ENCODE assay signal across 21 mouse cellular contexts in the genomic region with DNA sequence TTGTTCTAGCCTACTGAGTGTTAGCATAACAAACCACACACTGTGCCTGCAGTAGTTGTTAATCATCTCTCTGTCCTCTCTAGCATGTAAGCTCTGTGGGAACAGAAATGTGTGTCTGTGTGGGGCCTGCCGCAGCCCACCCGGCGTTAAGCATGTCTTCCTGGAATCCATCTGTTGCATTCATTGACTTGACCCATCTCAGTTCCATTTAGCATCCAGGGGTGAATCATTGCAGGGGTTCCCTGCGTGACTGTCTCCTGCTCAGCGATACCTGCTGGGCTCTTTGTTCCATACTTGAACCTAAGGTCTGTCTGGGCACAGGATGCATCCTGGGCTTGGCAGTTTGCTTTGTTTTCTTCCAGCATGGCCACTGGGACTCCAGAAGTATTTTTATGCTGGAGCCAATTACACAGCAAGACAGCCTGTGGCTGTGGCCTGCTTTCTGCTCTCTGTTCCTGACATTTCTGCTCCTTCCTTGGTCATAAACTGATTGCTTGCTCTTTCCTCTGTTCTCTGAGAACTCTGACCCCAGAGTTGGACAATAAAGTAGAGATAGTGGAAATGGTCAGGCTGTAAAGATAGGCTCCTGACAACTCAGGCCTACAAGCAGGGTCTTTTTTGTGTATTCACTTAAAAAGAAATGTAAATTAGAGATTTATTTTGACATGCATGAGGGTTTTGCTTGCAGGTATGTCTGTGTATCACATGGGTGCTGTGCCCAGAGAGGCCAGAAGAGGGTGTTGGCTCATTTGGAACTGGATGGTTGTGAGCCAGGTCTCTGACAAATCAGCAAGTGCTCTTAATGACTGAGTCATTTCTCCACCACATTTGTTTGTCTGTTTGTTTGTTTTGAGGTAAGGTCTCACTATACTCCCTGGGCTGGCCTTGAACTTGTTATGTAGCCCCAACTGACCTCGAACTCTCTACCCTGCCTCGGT. TPM values are rescaled to one million over a fixed set of nuclear protein-coding genes. Genes with fewer than 3 reads are reported as not detected.
A peak's percentile ranks its signal among the peaks of the same experiment; 100 is the strongest.
DNase-seq lines count a peak whose midpoint lies in the region; ATAC-seq and TF ChIP-seq lines count a peak whose summit lies in the region.
"Had no signal": no experiment of that assay in that cellular context is flagged by ENCODE, and none has a peak within 500 bp of the region (broad histone marks: within the 10 kb centered on the region; RNA-seq: fewer than 3 reads in every experiment).

No protein-coding gene starts in this region.

- peaks cover 15% of the 10 kb centered on the region for H3K4me1 ChIP-seq in liver, postnatal 0 days (ENCODE audit: insufficient read depth)
- peaks cover 21% of the 10 kb centered on the region for H3K4me1 ChIP-seq in liver, embryonic 12.5 days
- H3K4me1 ChIP-seq in ES-Bruce4 (ENCODE audit: control insufficient read depth, insufficient read depth, low read length), result no peaks in the 10 kb centered on the region
- H3K4me1 ChIP-seq in midbrain, embryonic 15.5 days, result peaks cover 8% of the 10 kb centered on the region

- no peaks in the 10 kb centered on the region for H3K36me3 ChIP-seq in liver, postnatal 0 days (replicated peaks; ENCODE audit: insufficient read depth, low read length)
- H3K36me3 ChIP-seq in liver, embryonic 12.5 days, result no peaks in the 10 kb centered on the region
- no peaks in the 10 kb centered on the region for H3K36me3 ChIP-seq in ES-Bruce4 (ENCODE audit: control insufficient read depth, insufficient read depth, low read length, poor library complexity, severe bottlenecking)
- no peaks in the 10 kb centered on the region for H3K36me3 ChIP-seq in midbrain, embryonic 15.5 days (replicated peaks)
- H3K36me3 ChIP-seq: heart, embryonic 12.5 days; neural tube, embryonic 12.5 days had no signal

- DNase-seq in liver, postnatal 0 days, result no peak
- peak; percentile 29 for DNase-seq in retina, postnatal 1 day
- DNase-seq in left cerebral cortex, postnatal 36 days (ENCODE audit: low spot score in 2 of 2), result no peak
- no peak for DNase-seq in adrenal gland, adult 18-20 months (ENCODE audit: low spot score in 2 of 2)
- DNase-seq: cerebellum, adult 18-20 months; gastrocnemius, postnatal 10 days; kidney, adult 11 months; lung, postnatal 4 days; thymus, adult 18-20 months had no signal

- no peak overlapping the region for H3K9ac ChIP-seq in liver, postnatal 0 days (replicated peaks)
- H3K9ac ChIP-seq in liver, embryonic 12.5 days, result no peak overlapping the region
- no peak overlapping the region for H3K9ac ChIP-seq in ES-Bruce4 (ENCODE audit: low read depth, poor library complexity, severe bottlenecking)
- H3K9ac ChIP-seq in midbrain, embryonic 15.5 days, result no peak overlapping the region
- H3K9ac ChIP-seq: heart, embryonic 12.5 days; neural tube, embryonic 12.5 days had no signal

- H3K4me3 ChIP-seq in liver, postnatal 0 days (ENCODE audit: low read depth, low read length), result no peak overlapping the region
- H3K4me3 ChIP-seq in liver, embryonic 12.5 days, result no peak overlapping the region
- no peak overlapping the region for H3K4me3 ChIP-seq in ES-Bruce4 (ENCODE audit: low read depth, low read length)
- no peak overlapping the region for H3K4me3 ChIP-seq in midbrain, embryonic 15.5 days
- H3K4me3 ChIP-seq: heart, embryonic 12.5 days; neural tube, embryonic 12.5 days had no signal

- no peak overlapping the region for H3K27ac ChIP-seq in liver, postnatal 0 days (ENCODE audit: low read depth)
- H3K27ac ChIP-seq in liver, embryonic 12.5 days, result no peak overlapping the region; the same call in 1 of the 2 replicates
- H3K27ac ChIP-seq in ES-Bruce4 (ENCODE audit: insufficient read depth, low read length), result 0 out of 2 replicates have a peak overlapping the region, but pooled peaks have one; percentile 3
- H3K27ac ChIP-seq in midbrain, embryonic 15.5 days, result no peak overlapping the region
- H3K27ac ChIP-seq: neural tube, embryonic 12.5 days had no signal

- intact Hi-C loops in left cerebral cortex, postnatal 36 days (cut with DNase I), result no loop called here

- peak; percentile 39 for TF ChIP-seq CTCF in liver, postnatal 0 days (IDR thresholded peaks at IDR 0.05; ENCODE audit: low read depth)
- peak; percentile 40 for TF ChIP-seq CTCF in ES-Bruce4 (IDR thresholded peaks at IDR 0.05; ENCODE audit: low read depth, low read length)

- WGBS in liver, postnatal 0 days (ENCODE audit: insufficient replicate concordance), result 80% methylated on average over 7 of the region's 7 CpGs
- WGBS in liver, embryonic 12.5 days (ENCODE audit: insufficient replicate concordance), result 82% methylated on average over 7 of the region's 7 CpGs
- WGBS in midbrain, embryonic 15.5 days, result 78% methylated on average over 7 of the region's 7 CpGs

- no peak for ATAC-seq in liver, postnatal 0 days
- no peak for ATAC-seq in liver, embryonic 12.5 days
- 0 out of 2 replicates have a peak, but pooled peaks have one; percentile 40 for ATAC-seq in erythroblast, adult 5-6 weeks (replicated peaks; ENCODE audit: low FRiP score, poor library complexity, severe bottlenecking)
- ATAC-seq in midbrain, embryonic 15.5 days (replicated peaks), result no peak
- ATAC-seq: forebrain, embryonic 14.5 days; midbrain, embryonic 16.5 days had no signal

- no peaks in the 10 kb centered on the region for H3K27me3 ChIP-seq in liver, postnatal 0 days (ENCODE audit: insufficient read depth, low read length)
- no peaks in the 10 kb centered on the region for H3K27me3 ChIP-seq in liver, embryonic 12.5 days (replicated peaks)
- no peaks in the 10 kb centered on the region for H3K27me3 ChIP-seq in ES-Bruce4 (ENCODE audit: control insufficient read depth, insufficient read depth, low read length, poor library complexity, severe bottlenecking)
- no peaks in the 10 kb centered on the region for H3K27me3 ChIP-seq in midbrain, embryonic 15.5 days (replicated peaks)
- H3K27me3 ChIP-seq: heart, embryonic 12.5 days; neural tube, embryonic 12.5 days had no signal

- no peak overlapping the region for H3K4me2 ChIP-seq in liver, postnatal 0 days (ENCODE audit: low read depth, low read length)
- H3K4me2 ChIP-seq in liver, embryonic 12.5 days, result no peak overlapping the region
- no peak overlapping the region for H3K4me2 ChIP-seq in midbrain, embryonic 15.5 days
- H3K4me2 ChIP-seq: heart, embryonic 12.5 days; liver, embryonic 11.5 days; neural tube, embryonic 12.5 days had no signal

- no peaks in the 10 kb centered on the region for H3K9me3 ChIP-seq in liver, postnatal 0 days (ENCODE audit: low read length)
- no peaks in the 10 kb centered on the region for H3K9me3 ChIP-seq in liver, embryonic 12.5 days (replicated peaks)
- no peaks in the 10 kb centered on the region for H3K9me3 ChIP-seq in ES-Bruce4 (replicated peaks; ENCODE audit: control insufficient read depth, insufficient read depth, low read length, poor library complexity, severe bottlenecking)
- H3K9me3 ChIP-seq in midbrain, embryonic 15.5 days, result no peaks in the 10 kb centered on the region
- H3K9me3 ChIP-seq: heart, embryonic 12.5 days; neural tube, embryonic 12.5 days had no signal

- no peak for TF ChIP-seq POLR2A in ES-Bruce4 (IDR thresholded peaks at IDR 0.05; ENCODE audit: insufficient read depth, low read length)

- TF ChIP-seq EP300 in liver, postnatal 0 days (IDR thresholded peaks at IDR 0.05; ENCODE audit: low read depth), result no peak
- TF ChIP-seq EP300 in ES-Bruce4 (IDR thresholded peaks at IDR 0.05; ENCODE audit: insufficient read depth, low read depth, low read length), result no peak

RNA-seq across cellular contexts. Expression of a gene that starts 5.8 kb away (rescaled TPM):
- polyA plus RNA-seq in liver, postnatal 0 days (2015; fragmentation: Nextera tagmentation; extraction: Ambion mirVana), result 2.6 and 3.0 TPM in 2 replicates
- 7.5 and 8.8 TPM in 2 replicates for polyA plus RNA-seq in liver, embryonic 12.5 days (2016; fragmentation: Nextera tagmentation; extraction: Ambion mirVana)
- 6.4 and 7.7 TPM in 2 replicates for polyA plus RNA-seq in ES-Bruce4 (2011; ENCODE audit: insufficient read depth, insufficient read length, low read depth, missing spikeins)
- total RNA-seq in erythroblast, adult 5-6 weeks (2015; ENCODE audit: low replicate concordance), result 1.9 and 2.9 TPM in 2 replicates
- total RNA-seq in erythroblast, adult 5-6 weeks (2017; ENCODE audit: low replicate concordance), result 11.7 and 13.4 TPM in 2 replicates
- 10 to 100 TPM; 77.2 to 89.0 TPM for total RNA-seq in left cerebral cortex, postnatal 36 days (2021)
- 106 and 111 TPM in 2 replicates for polyA plus RNA-seq in midbrain, embryonic 15.5 days (2015; fragmentation: Nextera tagmentation; extraction: Ambion mirVana)
- 10 to 100 TPM; 12.3 to 12.4 TPM for total RNA-seq in adrenal gland, adult 18-20 months (2021)

RNA-seq across cellular contexts. Expression of a gene that starts 12.5 kb away (rescaled TPM):
- not detected in 2 replicates for polyA plus RNA-seq in liver, postnatal 0 days (2015; fragmentation: Nextera tagmentation; extraction: Ambion mirVana)
- 0.13 TPM in 1 of 2 replicates, not detected in the other for polyA plus RNA-seq in liver, embryonic 12.5 days (2016; fragmentation: Nextera tagmentation; extraction: Ambion mirVana)
- polyA plus RNA-seq in ES-Bruce4 (2011; ENCODE audit: insufficient read depth, insufficient read length, low read depth, missing spikeins), result 0.99 and 1.5 TPM in 2 replicates
- not detected in 2 replicates for total RNA-seq in erythroblast, adult 5-6 weeks (2015; ENCODE audit: low replicate concordance)
- total RNA-seq in erythroblast, adult 5-6 weeks (2017; ENCODE audit: low replicate concordance), result 1.1 and 1.3 TPM in 2 replicates
- 10 to 100 TPM in 1 of 2 experiments, 1 to 10 TPM in 1; 2.7 to 11.0 TPM for total RNA-seq in left cerebral cortex, postnatal 36 days (2021)
- polyA plus RNA-seq in midbrain, embryonic 15.5 days (2015; fragmentation: Nextera tagmentation; extraction: Ambion mirVana), result 0.17 TPM in 1 of 2 replicates, not detected in the other
- total RNA-seq in adrenal gland, adult 18-20 months (2021), result 1 to 10 TPM; 1.7 to 2.2 TPM
- total RNA-seq: common myeloid progenitor, adult 5-6 weeks had no signal
- polyA plus RNA-seq: embryonic facial prominence, embryonic 14.5 days; forebrain, embryonic 14.5 days; liver, embryonic 11.5 days; midbrain, embryonic 16.5 days had no signal

RNA-seq across cellular contexts. Expression of a gene that starts 25.9 kb away (rescaled TPM):
- 841 and 843 TPM in 2 replicates for polyA plus RNA-seq in liver, postnatal 0 days (2015; fragmentation: Nextera tagmentation; extraction: Ambion mirVana)
- 1,523 and 1,533 TPM in 2 replicates for polyA plus RNA-seq in liver, embryonic 12.5 days (2016; fragmentation: Nextera tagmentation; extraction: Ambion mirVana)
- polyA plus RNA-seq in ES-Bruce4 (2011; ENCODE audit: insufficient read depth, insufficient read length, low read depth, missing spikeins), result 878 and 879 TPM in 2 replicates
- total RNA-seq in erythroblast, adult 5-6 weeks (2015; ENCODE audit: low replicate concordance), result 516 and 540 TPM in 2 replicates
- total RNA-seq in erythroblast, adult 5-6 weeks (2017; ENCODE audit: low replicate concordance), result 293 and 380 TPM in 2 replicates
- 1,000 to 10,000 TPM; 1,319 to 1,567 TPM for total RNA-seq in left cerebral cortex, postnatal 36 days (2021)
- polyA plus RNA-seq in midbrain, embryonic 15.5 days (2015; fragmentation: Nextera tagmentation; extraction: Ambion mirVana), result 3,624 and 3,631 TPM in 2 replicates
- 100 to 1,000 TPM; 689 to 693 TPM for total RNA-seq in adrenal gland, adult 18-20 months (2021)

RNA-seq across cellular contexts. Expression of a gene that starts 27.9 kb away (rescaled TPM):
- polyA plus RNA-seq in liver, postnatal 0 days (2015; fragmentation: Nextera tagmentation; extraction: Ambion mirVana), result 8.6 and 11.9 TPM in 2 replicates
- 22.2 and 22.9 TPM in 2 replicates for polyA plus RNA-seq in liver, embryonic 12.5 days (2016; fragmentation: Nextera tagmentation; extraction: Ambion mirVana)
- polyA plus RNA-seq in ES-Bruce4 (2011; ENCODE audit: insufficient read depth, insufficient read length, low read depth, missing spikeins), result 14.4 and 19.6 TPM in 2 replicates
- 12.5 and 18.6 TPM in 2 replicates for total RNA-seq in erythroblast, adult 5-6 weeks (2015; ENCODE audit: low replicate concordance)
- 1.8 and 8.3 TPM in 2 replicates for total RNA-seq in erythroblast, adult 5-6 weeks (2017; ENCODE audit: low replicate concordance)
- total RNA-seq in left cerebral cortex, postnatal 36 days (2021), result 10 to 100 TPM; 30.5 to 31.1 TPM
- 54.3 and 60.2 TPM in 2 replicates for polyA plus RNA-seq in midbrain, embryonic 15.5 days (2015; fragmentation: Nextera tagmentation; extraction: Ambion mirVana)
- 10 to 100 TPM; 25.1 to 35.8 TPM for total RNA-seq in adrenal gland, adult 18-20 months (2021)

RNA-seq across cellular contexts. Expression of a gene that starts 42.4 kb away (rescaled TPM):
- polyA plus RNA-seq in liver, postnatal 0 days (2015; fragmentation: Nextera tagmentation; extraction: Ambion mirVana), result 8.1 and 9.2 TPM in 2 replicates
- polyA plus RNA-seq in liver, embryonic 12.5 days (2016; fragmentation: Nextera tagmentation; extraction: Ambion mirVana), result 30.0 and 30.6 TPM in 2 replicates
- 21.5 and 24.6 TPM in 2 replicates for polyA plus RNA-seq in ES-Bruce4 (2011; ENCODE audit: insufficient read depth, insufficient read length, low read depth, missing spikeins)
- not detected in 2 replicates for total RNA-seq in erythroblast, adult 5-6 weeks (2015; ENCODE audit: low replicate concordance)
- 3.4 TPM in 1 of 2 replicates, not detected in the other for total RNA-seq in erythroblast, adult 5-6 weeks (2017; ENCODE audit: low replicate concordance)
- total RNA-seq in left cerebral cortex, postnatal 36 days (2021), result 10 to 100 TPM; 11.2 to 16.0 TPM
- 41.3 and 45.9 TPM in 2 replicates for polyA plus RNA-seq in midbrain, embryonic 15.5 days (2015; fragmentation: Nextera tagmentation; extraction: Ambion mirVana)
- 10 to 100 TPM; 56.9 to 91.1 TPM for total RNA-seq in adrenal gland, adult 18-20 months (2021)
- total RNA-seq: hematopoietic stem cell, adult 5-6 weeks had no signal

Comparison
In these comparisons a context has a peak if more than half of its experiments do, and no peak if none do; other contexts are left out.
1. RNA of a gene that starts 5.8 kb away (polyA plus RNA-seq): 106 to 111 TPM in midbrain, embryonic 15.5 days; 6.4 to 7.7 TPM in ES-Bruce4, 7.5 to 8.8 TPM in liver, embryonic 12.5 days and 2.6 to 3.0 TPM in liver, postnatal 0 days; every median in the first group is over 10 times any median in the second.